Mouse (Mus musculus): Measurements from ENCODE around the gene Fbxl13.

The Fbxl13 gene

GRCm38 (mm10) chr5:21526835-21527485, 118.5 kb downstream of the Fbxl13 start:
- DNase-seq (ENCODE audit: low read depth, low spot score): no peak

DNA sequence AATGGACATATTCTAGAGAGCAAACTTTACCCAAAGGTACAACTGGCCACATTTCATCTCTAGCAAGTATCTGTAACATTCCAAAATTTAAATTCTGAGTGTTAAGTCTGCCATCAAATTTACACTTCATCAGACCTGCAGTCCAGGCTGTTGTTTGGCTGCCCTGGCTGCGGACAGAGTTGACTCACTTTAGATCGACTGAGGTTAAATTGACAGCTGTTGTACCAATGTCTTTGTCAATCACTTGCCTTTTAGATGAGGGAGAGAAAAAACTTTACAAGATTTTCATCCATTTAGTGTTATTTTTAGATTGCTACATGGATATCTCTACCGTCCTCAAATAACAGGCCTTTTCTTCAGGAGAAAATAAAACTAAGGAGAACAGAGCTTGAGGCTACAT, 126.3 kb downstream of the Fbxl13 start:
- DNase-seq (ENCODE audit: low read depth, low spot score): no peak

GRCm38 (mm10) chr5:21518207-21518606, 127.2 kb downstream of the Fbxl13 start:
- DNase-seq (ENCODE audit: low read depth, low spot score): no peak

DNA sequence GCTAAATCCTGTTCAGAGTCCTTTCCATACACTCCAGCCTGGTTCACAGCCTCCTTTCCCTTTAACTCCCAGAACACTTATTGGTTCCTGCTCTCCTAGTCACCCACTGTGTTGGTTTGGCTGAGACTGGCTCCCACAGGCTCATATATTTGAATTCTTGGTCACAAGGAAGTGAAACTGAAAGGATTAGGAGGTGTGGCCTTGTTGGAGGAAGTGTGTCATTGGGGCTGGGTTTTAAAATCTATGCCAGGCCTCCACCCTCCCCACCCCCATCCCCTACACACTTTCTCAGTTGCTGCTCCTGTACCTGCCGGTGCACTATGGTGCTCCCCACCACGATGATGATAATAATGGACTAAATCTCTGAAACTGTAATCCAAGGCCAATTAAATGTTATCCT, 127.9 kb downstream of the Fbxl13 start:
- peak; percentile 88 for DNase-seq (ENCODE audit: low read depth, low spot score)

DNA sequence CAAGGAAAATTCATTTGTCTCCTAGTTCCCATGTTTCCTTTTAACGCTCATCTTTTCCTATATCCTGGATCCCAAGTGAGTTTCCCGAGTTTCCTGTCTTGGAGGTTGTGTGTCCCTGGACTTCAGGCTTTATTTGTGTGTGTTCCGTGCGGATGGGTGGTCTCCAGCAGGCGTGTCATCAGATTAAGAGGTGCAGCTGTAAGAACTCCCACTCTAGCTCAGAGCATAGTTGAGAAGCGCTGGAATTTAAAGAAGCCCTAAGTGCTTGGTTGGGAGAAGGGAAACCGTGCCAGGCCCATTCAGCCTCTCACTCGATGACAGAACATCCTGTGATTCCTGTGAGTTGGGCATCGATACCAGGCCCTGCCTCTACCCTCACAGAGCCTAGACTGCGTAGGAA, 132.1 kb downstream of the Fbxl13 start:
- DNase-seq (ENCODE audit: low read depth, low spot score): no peak

DNA sequence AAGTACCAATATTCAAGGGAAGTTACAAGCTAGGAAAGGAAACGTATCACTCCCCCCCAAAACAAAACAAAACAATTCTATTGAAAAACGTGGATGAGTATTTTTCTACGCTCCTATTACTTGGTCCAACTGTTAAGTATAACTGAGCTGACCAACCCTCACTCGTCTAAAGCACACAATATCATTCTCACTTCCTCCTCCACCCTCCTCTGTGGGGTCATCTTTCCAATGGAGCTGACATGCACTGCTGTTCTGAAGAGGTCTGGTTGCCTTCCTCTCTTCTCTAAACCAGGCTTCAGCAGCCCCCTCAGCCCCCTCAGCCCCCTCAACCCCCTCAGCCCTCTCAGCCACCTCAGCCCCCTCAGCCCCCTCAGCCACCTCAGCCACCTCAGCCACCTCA, 135.6 kb downstream of the Fbxl13 start:
- DNase-seq (ENCODE audit: low read depth, low spot score): peak; percentile 30

- DNase-seq (ENCODE audit: low read depth, low spot score): no peak
Measured at GRCm38 (mm10) chr5:21506887-21507286, 138.5 kb downstream of the Fbxl13 start.

DNA sequence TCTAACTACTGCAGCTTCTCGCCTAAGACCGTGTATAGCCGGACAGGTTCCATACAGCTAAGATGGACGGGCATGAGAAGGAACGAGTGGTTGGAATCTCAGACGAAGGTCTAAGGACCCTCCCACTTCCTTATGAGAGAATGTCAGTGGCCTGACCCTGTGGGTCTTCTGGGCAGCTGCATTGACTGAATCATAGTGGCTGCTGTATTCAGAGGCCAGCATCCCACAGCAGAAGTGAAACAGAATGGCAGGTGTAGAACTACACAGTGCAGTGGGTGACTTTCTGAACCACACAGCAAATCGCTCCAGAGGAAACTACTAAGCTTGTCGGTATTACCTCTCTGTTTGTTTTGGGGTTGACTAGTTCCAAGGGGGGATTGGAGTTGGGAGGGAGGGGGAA, 140.3 kb downstream of the Fbxl13 start:
- peak; percentile 80 for DNase-seq (ENCODE audit: low read depth, low spot score)

GRCm38 (mm10) chr5:21502936-21503610, 142.4 kb downstream of the Fbxl13 start:
- no peak for DNase-seq (ENCODE audit: low read depth, low spot score)

GRCm38 (mm10) chr5:21500941-21501340, 144.5 kb downstream of the Fbxl13 start:
- no peak for DNase-seq (ENCODE audit: low read depth, low spot score)

DNA sequence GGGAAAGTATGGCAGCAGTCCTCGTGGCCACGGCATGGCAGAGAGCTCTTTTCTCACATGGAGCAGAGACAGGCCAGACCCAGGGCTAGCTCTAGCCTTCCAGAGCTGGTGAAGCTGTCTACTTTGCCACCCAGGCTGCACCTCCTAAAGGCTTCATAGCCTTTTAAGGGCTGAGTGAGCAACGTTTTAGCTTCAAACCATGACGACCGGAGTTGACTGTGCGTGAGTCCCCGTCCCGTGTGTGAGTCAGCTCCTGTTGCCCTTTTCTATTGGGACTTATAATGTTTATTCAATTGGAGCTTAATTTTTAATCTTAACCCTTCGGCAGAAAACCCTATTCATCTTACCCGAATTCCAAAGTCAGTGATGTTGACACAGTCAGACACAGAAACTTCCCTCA, 145.3 kb downstream of the Fbxl13 start:
- DNase-seq (ENCODE audit: low read depth, low spot score): no peak

GRCm38 (mm10) chr5:21498925-21499324, 146.5 kb downstream of the Fbxl13 start:
- no peak for DNase-seq (ENCODE audit: low read depth, low spot score)

GRCm38 (mm10) chr5:21498490-21498889, 146.9 kb downstream of the Fbxl13 start:
- no peak for DNase-seq (ENCODE audit: low read depth, low spot score)

- no peak for DNase-seq (ENCODE audit: low read depth, low spot score)
Measured at GRCm38 (mm10) chr5:21496881-21497280, 148.6 kb downstream of the Fbxl13 start.

GRCm38 (mm10) chr5:21496321-21496720, 149.1 kb downstream of the Fbxl13 start:
- no peak for DNase-seq (ENCODE audit: low read depth, low spot score)

GRCm38 (mm10) chr5:21494781-21495180, 150.7 kb downstream of the Fbxl13 start:
- no peak for DNase-seq (ENCODE audit: low read depth, low spot score)

GRCm38 (mm10) chr5:21493294-21493999, 152.0 kb downstream of the Fbxl13 start:
- DNase-seq (ENCODE audit: low read depth, low spot score): no peak

- DNase-seq (ENCODE audit: low read depth, low spot score): no peak
Measured at GRCm38 (mm10) chr5:21492213-21492612, 153.2 kb downstream of the Fbxl13 start.

DNA sequence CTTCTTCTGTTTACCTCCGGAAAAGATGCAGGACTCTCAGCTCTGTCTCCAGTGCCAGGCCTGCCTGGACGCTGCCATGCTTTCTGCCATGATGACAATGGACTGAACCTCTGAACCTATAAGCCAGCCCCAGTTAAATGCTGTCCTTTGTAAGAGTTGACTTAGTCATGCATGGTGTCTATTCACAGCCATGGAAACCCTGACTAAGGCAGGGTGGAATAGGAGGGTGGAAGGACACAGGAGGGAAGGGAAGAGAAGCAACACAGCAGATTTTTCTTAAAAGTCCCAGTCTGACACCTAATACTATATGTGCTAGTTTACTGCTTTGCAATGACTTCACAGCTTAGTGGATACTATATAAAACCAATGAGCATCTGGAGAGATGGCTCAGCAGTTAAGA, 154.0 kb downstream of the Fbxl13 start:
- DNase-seq (ENCODE audit: low read depth, low spot score): no peak

- DNase-seq (ENCODE audit: low read depth, low spot score): no peak
Measured at GRCm38 (mm10) chr5:21489135-21489534, 156.3 kb downstream of the Fbxl13 start.

DNA sequence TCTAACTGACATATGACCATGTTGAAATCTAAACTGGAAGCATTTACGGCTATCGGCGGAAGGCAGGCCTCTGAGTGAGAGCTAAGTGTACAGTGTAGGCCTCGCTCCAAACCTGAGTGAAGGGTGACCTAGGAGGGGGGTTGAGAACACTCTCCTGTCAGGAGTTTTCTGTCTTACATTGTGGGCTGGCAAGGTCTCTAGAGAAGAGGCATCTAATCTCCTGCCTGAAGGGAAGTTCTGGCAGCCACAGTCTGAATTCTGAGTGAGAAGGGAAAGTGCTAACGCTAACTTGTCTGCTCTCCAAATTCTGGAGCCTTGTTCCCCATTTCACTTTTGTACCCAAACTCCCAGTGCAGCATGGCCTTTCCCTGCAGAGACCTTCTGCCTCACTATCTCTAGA, 156.9 kb downstream of the Fbxl13 start:
- DNase-seq (ENCODE audit: low read depth, low spot score): no peak

GRCm38 (mm10) chr5:21487716-21488115, 157.7 kb downstream of the Fbxl13 start:
- no peak for DNase-seq (ENCODE audit: low read depth, low spot score)

GRCm38 (mm10) chr5:21487306-21487705, 158.1 kb downstream of the Fbxl13 start:
- no peak for DNase-seq (ENCODE audit: low read depth, low spot score)

Data from A20 (cell line).